Mouse (Mus musculus) 3T3-L1 (cell line): ENCODE data around the gene Tspear.
"Not testable (repeated sequence)": the region's sequence is repeated elsewhere in the genome, so short reads cannot be mapped to it uniquely, and the experiment has no call there.

Experiments used
- DNase-seq: peaks from one replicate; pipeline ENCODE4 v3.0.0-alpha.2; 2015; ENCODE audit warnings: low read depth, low spot score

Gene Tspear

GRCm38 (mm10) chr10:77711157-77711556 lies 24.8 kb downstream of the Tspear start, which contains the start of gene Gm10024:
Gm10024 (plus strand) TSS chr10:77711457.
- DNase-seq: not testable (repeated sequence)

DNA sequence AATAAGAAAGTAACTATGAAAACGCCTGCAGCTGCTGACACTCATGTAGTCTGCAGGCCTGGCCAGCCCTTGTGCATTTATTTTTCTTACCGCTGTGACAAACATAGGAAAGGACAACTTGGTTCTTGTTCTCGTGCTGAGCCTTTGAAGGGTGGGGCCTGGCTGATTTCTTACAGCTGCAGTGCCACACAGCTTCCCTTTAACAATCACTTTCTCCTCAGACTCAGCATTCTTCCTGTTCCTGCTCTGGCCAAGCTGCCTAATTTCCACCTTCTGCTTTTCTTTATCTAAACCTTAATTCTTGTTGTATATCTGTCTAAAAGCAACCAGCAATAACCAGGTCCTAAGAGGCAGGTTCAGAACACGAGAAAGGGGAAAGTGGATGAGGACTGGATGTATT lies 27.4 kb downstream of the Tspear start:
- no peak for DNase-seq

- DNase-seq: no peak
These were observed 29.1 kb downstream of the Tspear start, which contains the start of gene Gm10142 for GRCm38 (mm10) chr10:77715507-77715906. Gm10142 (plus strand) TSS chr10:77715807.

DNA sequence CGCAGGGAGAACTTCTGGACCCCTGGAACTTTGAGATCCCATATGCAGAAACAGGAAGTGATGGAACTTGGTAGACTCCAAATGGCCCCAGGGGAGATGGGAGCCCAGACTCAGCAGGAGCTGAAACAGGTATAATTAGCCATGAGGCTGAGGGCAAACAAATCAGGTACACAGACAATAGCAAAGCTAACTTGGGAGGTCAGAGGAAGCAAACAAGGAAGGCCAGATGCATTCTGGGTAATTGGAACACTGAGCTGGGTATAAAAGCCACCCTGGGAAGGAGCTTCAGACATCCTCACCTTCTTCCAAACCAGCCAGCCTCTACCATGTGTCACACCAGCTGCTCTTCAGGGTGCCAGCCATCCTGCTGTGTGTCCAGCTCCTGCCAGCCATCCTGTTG lies 33.9 kb downstream of the Tspear start, which contains the start of gene Krtap12-1:
Gene Krtap12-1, plus strand, starts transcription at position 301 of the 400 bp plus-strand sequence.
- DNase-seq: not testable (repeated sequence)

- DNase-seq: no peak
These were observed 38.5 kb downstream of the Tspear start for GRCm38 (mm10) chr10:77724855-77725254.

DNA sequence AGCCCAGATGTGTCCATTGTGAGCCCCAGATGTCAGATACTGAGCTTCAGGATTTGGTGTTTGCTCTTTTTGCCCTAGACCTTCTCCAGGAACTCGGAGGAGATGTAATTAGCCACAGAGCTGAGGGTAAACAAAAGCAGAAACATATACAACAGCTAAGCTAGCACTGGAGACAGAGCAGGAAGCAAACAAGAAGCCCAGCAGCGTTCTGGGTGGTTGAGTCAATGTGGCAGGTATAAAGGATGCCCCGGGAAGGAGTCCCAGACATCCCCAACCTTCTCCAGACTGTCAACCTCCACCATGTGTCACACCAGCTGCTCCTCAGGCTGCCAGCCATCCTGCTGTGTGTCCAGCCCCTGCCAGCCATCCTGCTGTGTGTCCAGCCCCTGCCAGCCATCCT lies 39.8 kb downstream of the Tspear start, which contains the start of gene Gm10100:
Gene Gm10100, plus strand, starts transcription at position 301 of the 400 bp plus-strand sequence.
- DNase-seq: no peak

DNA sequence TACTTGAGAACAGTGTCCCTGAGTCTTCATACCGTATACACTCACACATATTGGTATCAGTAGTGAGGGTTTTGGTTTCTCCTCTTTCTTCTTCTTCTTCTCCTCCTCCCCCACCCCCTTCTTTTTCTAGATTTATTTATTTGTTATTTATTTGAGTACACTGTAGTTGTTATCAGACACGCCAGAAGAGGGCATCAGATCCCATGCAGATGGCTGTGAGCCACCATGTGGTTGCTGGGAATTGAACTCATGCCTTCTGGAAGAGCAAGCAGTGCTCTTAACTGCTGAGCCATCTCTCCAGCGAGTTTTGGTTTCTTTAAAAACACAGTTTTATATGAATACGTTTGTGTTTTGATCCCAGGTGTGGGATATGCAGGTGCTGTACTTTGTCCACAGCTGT lies 41.9 kb downstream of the Tspear start:
- DNase-seq: peak; percentile 28

DNA sequence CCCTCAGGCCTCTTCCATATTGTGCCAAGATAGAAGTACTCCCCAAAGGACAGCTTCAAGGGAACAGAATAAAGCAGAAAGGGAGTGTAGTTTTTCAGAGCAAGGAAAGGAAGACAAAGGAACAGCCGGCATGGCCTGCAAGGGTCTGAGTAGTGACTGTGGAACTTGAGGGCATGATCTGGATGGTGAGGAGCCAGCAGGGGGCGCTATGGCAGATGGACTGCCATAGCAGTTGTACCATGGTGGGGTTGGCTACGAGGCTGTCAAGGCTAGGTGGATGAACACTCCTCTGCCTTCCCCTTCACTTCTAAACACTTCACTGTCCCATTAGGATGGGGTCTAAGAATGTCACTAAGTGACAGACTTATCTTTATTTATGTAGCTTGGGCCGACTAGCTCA lies 42.9 kb downstream of the Tspear start:
- DNase-seq: peak; percentile 27

DNA sequence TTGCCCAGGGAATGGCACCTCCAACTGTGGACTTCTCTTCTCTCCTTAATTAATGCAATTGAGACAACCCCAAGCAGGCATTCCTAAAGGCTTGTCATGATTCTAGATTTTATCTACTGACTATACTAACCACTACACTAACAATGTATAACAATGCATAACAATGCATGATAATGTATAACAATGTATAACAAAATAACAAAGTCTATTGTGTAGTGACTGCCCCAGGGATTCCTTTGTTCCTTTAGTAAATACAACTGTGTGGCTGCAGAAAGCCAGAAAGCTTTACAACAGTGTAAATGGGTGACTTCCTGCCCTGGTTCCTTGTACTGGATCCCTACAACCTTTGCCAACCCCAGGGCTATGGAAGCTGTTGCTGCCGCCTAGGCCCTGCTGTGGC lies 49.6 kb downstream of the Tspear start:
- DNase-seq: no peak

- DNase-seq: no peak
These were observed 52.6 kb downstream of the Tspear start for GRCm38 (mm10) chr10:77738929-77739328.

DNA sequence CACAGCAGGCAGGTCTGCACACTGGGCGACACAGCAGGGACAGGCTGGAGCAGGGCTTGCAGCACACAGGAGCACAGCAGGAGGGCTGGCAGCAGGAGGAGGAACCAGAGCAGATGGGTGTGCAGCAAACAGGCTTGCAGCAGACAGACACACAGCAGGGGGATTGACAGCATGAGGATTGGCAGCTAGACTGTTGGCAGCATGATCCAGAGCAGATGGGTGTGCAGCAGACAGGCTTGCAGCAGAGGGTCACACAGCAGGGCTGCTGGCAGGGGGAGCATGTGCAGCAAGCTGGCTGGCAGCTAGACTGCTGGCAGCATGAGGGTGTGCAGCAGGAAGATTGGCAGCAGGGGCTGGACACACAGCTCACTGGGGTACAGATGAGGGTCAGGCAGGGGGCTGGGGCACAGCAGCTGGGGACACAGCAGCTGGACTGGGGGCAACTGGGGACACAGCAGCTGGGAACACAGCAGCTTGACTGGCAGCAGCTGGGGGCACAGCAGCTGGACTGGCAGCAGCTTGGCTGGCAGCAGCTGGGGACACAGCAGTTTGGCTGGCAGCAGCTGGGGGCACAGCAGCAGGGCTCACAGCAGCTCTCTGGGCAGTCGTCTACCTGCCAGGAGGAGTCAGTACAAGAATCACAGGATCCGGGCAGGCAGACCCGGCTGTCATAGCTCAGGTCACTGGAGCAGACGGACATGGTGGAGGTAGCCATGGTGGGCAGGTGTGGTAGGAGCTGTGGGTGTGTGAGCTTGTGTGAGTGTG lies 55.7 kb downstream of the Tspear start, which contains the start of gene Gm18596:
Gene Gm18596, minus strand, starts transcription at position 715 of the 765 bp plus-strand sequence.
- DNase-seq: not testable (repeated sequence)

DNA sequence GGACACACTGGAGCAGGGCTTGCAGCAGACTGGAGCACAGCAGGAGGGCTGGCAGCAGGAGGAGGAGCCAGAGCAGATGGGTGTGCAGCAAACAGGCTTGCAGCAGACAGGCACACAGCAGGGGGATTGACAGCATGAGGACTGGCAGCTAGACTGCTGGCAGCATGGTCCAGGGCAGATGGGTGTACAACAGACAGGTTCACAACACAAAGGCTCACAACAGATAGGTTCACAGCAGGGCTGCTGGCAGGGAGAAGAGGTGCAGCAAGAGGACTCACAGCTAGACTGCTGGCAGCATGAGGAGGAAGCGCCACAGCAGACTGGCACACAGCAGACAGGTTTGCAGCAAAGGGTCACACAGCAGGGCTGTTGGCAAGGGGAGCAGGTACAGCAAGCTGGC lies 64.3 kb downstream of the Tspear start:
- DNase-seq: not testable (repeated sequence)

DNA sequence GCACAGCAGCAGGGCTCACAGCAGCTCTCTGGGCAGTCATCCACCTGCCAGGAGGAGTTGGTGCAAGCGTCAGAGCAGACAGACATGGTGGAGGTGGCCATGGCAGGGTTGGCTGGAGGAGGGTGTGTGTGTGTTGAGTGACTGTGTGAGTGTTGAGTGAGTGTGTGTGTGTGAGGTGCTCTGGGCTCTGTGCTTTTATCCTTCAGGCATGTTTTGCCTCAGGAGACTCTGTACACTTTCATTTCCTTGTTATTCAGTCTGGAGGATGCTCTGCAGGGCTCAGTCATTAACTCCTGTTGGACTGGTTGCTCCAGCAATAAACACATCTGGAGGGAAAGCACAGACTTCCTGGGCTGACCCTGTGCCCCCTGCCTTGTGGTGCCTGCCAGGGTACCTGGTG lies 64.9 kb downstream of the Tspear start, which contains the start of gene Gm9736:
Gene Gm9736, minus strand, starts transcription at position 101 of the 400 bp plus-strand sequence.
- not testable (repeated sequence) for DNase-seq

GRCm38 (mm10) chr10:77752312-77752711 lies 65.9 kb downstream of the Tspear start:
- not testable (repeated sequence) for DNase-seq

DNA sequence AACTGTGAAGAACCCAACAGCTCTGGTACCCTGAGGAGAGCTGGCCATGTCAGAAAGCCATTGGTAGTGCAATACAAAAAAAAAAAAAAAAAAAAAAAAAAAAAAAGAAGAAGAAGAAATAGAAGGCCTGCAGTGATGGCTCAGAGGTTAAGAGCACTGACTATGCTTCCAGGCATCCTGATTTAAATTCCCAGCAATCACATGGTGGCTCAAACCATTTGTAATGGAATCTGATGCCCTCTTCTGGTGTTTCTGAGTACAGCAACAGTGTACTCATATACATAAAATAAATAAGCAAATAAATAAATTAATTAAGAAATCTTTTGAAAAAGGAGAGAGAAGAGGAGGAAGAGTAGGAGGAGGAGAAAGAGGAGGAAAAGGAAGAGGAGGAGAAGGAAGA lies 67.1 kb downstream of the Tspear start:
- DNase-seq: peak; percentile 38

DNA sequence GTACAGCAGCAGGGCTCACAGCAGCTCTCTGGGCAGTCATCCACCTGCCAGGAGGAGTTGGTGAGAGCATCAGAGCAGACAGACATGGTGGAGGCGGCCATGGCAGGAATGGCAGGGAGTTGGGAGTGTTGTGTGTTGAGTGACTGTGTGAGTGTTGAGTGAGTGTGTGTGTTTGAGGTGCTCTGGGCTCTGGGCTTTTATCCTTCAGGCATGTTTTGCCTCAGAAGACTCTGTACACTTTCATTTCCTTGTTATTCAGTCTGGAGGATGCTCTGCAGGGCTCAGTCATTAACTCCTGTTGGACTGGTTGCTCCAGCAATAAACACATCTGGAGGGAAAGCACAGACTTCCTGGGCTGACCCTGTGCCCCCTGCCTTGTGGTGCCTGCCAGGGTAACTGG lies 73.2 kb downstream of the Tspear start, which contains the start of gene Gm3233:
Gene Gm3233, minus strand, starts transcription at position 101 of the 400 bp plus-strand sequence.
- not testable (repeated sequence) for DNase-seq

- no peak for DNase-seq
These were observed 83.4 kb downstream of the Tspear start for GRCm38 (mm10) chr10:77769727-77770126.

DNA sequence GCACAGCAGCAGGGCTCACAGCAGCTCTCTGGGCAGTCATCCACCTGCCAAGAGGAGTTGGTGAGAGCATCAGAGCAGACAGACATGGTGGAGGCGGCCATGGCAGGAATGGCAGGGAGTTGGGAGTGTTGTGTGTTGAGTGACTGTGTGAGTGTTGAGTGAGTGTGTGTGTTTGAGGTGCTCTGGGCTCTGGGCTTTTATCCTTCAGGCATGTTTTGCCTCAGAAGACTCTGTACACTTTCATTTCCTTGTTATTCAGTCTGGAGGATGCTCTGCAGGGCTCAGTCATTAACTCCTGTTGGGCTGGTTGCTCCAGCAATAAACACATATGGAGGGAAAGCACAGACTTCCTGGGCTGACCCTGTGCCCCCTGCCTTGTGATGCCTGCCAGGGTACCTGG lies 84.9 kb downstream of the Tspear start, which contains the start of gene Gm3238:
Gene Gm3238, minus strand, starts transcription at position 101 of the 400 bp plus-strand sequence.
- DNase-seq: not testable (repeated sequence)

- not testable (repeated sequence) for DNase-seq
These were observed 85.8 kb downstream of the Tspear start for GRCm38 (mm10) chr10:77772142-77772541.

DNA sequence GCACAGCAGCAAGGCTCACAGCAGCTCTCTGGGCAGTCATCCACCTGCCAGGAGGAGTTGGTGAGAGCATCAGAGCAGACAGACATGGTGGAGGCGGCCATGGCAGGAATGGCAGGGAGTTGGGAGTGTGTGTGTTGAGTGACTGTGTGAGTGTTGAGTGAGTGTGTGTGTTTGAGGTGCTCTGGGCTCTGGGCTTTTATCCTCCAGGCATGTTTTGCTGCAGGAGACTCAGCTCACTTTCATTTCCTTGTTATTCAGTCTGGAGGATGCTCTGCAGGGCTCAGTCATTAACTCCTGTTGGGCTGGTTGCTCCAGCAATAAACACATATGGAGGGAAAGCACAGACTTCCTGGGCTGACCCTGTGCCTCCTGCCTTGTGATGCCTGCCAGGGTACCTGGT lies 90.5 kb downstream of the Tspear start, which contains the start of gene Gm7138:
Gene Gm7138, minus strand, starts transcription at position 101 of the 400 bp plus-strand sequence.
- DNase-seq: not testable (repeated sequence)

- DNase-seq: not testable (repeated sequence)
These were observed 96.1 kb downstream of the Tspear start, which contains the start of gene Gm3250 for GRCm38 (mm10) chr10:77782442-77782841. Gm3250 (minus strand) TSS chr10:77782542.

DNA sequence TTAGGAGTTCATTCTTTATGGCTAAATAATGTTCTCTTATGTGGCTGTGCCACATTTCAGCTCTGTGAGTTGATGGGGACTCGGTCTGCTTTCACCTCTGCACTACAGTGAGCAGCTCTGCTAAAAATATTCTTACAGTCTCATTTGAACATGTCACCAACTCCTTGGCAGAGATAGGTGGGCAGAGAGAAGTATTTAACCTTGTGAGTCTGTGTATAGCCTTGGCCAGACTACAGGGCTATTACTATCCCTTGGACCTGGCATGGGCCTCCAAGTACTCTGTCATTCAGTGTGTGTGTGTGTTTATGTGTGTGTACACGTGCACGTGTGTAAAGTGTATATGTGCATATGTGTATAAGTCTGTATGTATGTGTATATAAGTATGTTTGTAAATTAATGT lies 97.0 kb downstream of the Tspear start:
- not testable (repeated sequence) for DNase-seq
